Mouse (Mus musculus) intestine, postnatal 0 days (tissue): ENCODE measurements around the gene Ankrd11. TPM values are rescaled to one million over a fixed set of nuclear protein-coding genes. Genes with fewer than 3 reads are reported as not detected.

Experiments
- ATAC-seq: fragments of 200-750 bp; cut with Nextera tagmentation; 2 replicates; pipeline ENCODE4 v1.8.0; 2017; ENCODE audit warnings: mild to moderate bottlenecking, moderate TSS enrichment, moderate library complexity
- H3K27ac ChIP-seq: fragments of 300-500 bp; sonication (generic); 2 replicates; pipeline ENCODE4 v1.5.1; 2014; ENCODE audit warnings: mild to moderate bottlenecking, low read depth, low read length, moderate library complexity
- H3K27me3 ChIP-seq: fragments of 300-500 bp; sonication (generic); replicated peaks from 2 replicates; pipeline ENCODE4 v1.6.1; 2014; ENCODE audit warnings: low read length, mixed read lengths; ENCODE audit not compliant: control insufficient read depth, insufficient read depth
- H3K36me3 ChIP-seq: fragments of 300-500 bp; sonication (generic); 2 replicates; pipeline ENCODE4 v1.6.1; 2014; ENCODE audit warnings: mild to moderate bottlenecking, moderate library complexity; ENCODE audit not compliant: control insufficient read depth, insufficient read depth
- H3K4me1 ChIP-seq: fragments of 300-500 bp; sonication (generic); replicated peaks from 2 replicates; pipeline ENCODE4 v1.6.1; 2014; ENCODE audit warnings: antibody characterized with exemption, low read length, mixed read lengths; ENCODE audit not compliant: control insufficient read depth, insufficient read depth
- H3K4me2 ChIP-seq: fragments of 300-500 bp; sonication (generic); replicated peaks from 2 replicates; pipeline ENCODE4 v1.6.1; 2014; ENCODE audit warnings: low read depth, mild to moderate bottlenecking, moderate library complexity
- H3K4me3 ChIP-seq: fragments of 300-500 bp; sonication (generic); 2 replicates; pipeline ENCODE4 v1.5.1; 2014; ENCODE audit warnings: low read depth, low read length
- H3K9ac ChIP-seq: fragments of 300-500 bp; sonication (generic); 2 replicates; pipeline ENCODE4 v1.6.1; 2014; ENCODE audit warnings: mild to moderate bottlenecking, low read depth, low read length
- H3K9me3 ChIP-seq: fragments of 300-500 bp; sonication (generic); 2 replicates; pipeline ENCODE4 v1.6.1; 2016; ENCODE audit warnings: mixed run types; ENCODE audit not compliant: control insufficient read depth
- CTCF ChIP-seq: sonication (generic); IDR thresholded peaks from 2 replicates; pipeline ENCODE4 v1.5.1; 2016; ENCODE audit warnings: low read depth, mild to moderate bottlenecking, control low read depth, antibody characterized with exemption, moderate library complexity
- WGBS: fragments of 180-500 bp; shearing (Covaris S2); extraction: QIAGEN DNeasy Blood & Tissue Kit; methylation state at CpG from one replicate; pipeline ENCODE4 v1.1.7; 2014; 5-methylcytosine and 5-hydroxymethylcytosine counted together
- polyA plus RNA-seq: library from polyadenylated mRNA; unstranded; fragments of >200 nt; fragmentation: Nextera tagmentation; extraction: Ambion mirVana; gene quantifications from 2 replicates; pipeline ENCODE4 v1.2.1, GENCODE M21; 2015

The Ankrd11 gene
- polyA plus RNA-seq, 1 experiment from 2014 or later = 41.2 TPM

GRCm38 (mm10) chr8:122969964-122970620, 72.0 kb downstream of the Ankrd11 start:
- WGBS = 73% methylated on average over 3 of the region's 3 CpGs
- no peaks in the 10 kb centered on the region for H3K27me3 ChIP-seq
- ATAC-seq = no peak

DNA sequence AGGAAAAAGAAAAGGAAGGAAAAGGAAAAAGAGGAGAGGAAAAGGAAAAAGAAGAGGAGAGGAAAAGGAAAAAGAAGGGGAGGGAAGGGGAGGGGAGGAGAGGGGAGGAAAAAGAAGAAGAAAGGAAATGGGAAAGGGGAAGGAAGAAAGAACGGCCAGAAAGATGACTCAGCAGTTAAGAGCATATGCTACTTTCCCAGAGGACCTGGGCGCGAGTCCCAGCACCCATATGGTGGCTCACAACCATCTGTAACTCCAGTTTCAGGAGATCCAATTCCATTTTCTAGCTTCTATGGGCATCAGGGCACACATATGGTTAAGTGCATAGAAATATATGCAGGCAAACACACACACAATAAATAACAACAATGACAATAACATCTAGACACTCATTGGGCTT, 73.9 kb downstream of the Ankrd11 start:
- TF ChIP-seq CTCF = no peak
- no peaks in the 10 kb centered on the region for H3K27me3 ChIP-seq
- H3K4me1 ChIP-seq = peaks cover 6% of the 10 kb centered on the region
- WGBS = 95% methylated on average over 3 of the region's 3 CpGs
- no peak overlapping the region for H3K27ac ChIP-seq
- H3K4me2 ChIP-seq = no peak overlapping the region
- no peak overlapping the region for H3K4me3 ChIP-seq
- no peak overlapping the region for H3K9ac ChIP-seq
- 0 out of 2 replicates have a peak, but pooled peaks cover 14% of the 10 kb centered on the region for H3K36me3 ChIP-seq
- H3K9me3 ChIP-seq = no peaks in the 10 kb centered on the region
- ATAC-seq = no peak

More at GRCm38 (mm10) chr8:122969964-122970620, 72.0 kb downstream of the Ankrd11 start:
- Histone ChIP-seq H3K9ac (no peak overlapping the region), H3K4me3 (no peak overlapping the region), H3K4me1 (no peaks in the 10 kb centered on the region), H3K36me3 (0 out of 2 replicates have a peak, but pooled peaks cover 7% of the 10 kb centered on the region), H3K9me3 (no peaks in the 10 kb centered on the region), H3K27ac (no peak overlapping the region), H3K4me2 (no peak overlapping the region)
- no peak for TF ChIP-seq CTCF

GRCm38 (mm10) chr8:122966638-122967037, 75.4 kb downstream of the Ankrd11 start:
- Histone ChIP-seq H3K4me2 (no peak overlapping the region), H3K9ac (no peak overlapping the region), H3K4me1 (peaks cover 18% of the 10 kb centered on the region), H3K9me3 (no peaks in the 10 kb centered on the region), H3K27ac (no peak overlapping the region), H3K4me3 (no peak overlapping the region), H3K27me3 (no peaks in the 10 kb centered on the region), H3K36me3 (0 out of 2 replicates have a peak, but pooled peaks cover 14% of the 10 kb centered on the region)
- WGBS = 67% methylated on average over 3 of the region's 3 CpGs
- ATAC-seq = no peak
- no peak for TF ChIP-seq CTCF

DNA sequence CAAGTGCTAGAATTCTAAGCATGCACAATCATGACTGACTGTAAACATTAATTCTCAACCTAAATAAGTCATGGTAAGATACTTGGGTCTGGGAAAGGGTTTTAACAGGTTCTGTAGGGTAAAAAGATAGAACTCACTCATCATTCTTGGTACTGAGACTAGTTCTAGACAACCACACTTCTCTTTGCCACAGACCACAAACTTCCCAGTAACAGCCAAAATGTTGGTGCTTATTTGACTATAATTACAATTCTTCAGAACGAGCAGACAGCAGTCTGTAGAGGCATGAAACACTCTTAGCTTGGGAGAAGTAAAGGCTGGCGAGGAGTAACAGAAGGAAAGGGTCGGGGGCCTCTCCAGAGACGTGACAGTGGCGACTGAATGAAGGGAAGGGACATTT, 80.0 kb downstream of the Ankrd11 start:
- Histone ChIP-seq H3K4me3 (no peak overlapping the region), H3K4me2 (no peak overlapping the region), H3K27me3 (no peaks in the 10 kb centered on the region), H3K4me1 (peaks cover 24% of the 10 kb centered on the region), H3K9ac (no peak overlapping the region), H3K9me3 (no peaks in the 10 kb centered on the region), H3K36me3 (0 out of 2 replicates have a peak, but pooled peaks cover 7% of the 10 kb centered on the region), H3K27ac (0 out of 2 replicates have a peak overlapping the region, but pooled peaks have one; percentile 23)
- WGBS = 37% methylated on average over 5 of the region's 5 CpGs
- no peak for TF ChIP-seq CTCF
- no peak for ATAC-seq

GRCm38 (mm10) chr8:122961458-122961857, 80.6 kb downstream of the Ankrd11 start:
- Histone ChIP-seq H3K27ac (peak overlapping the region; percentile 29; the same call in 1 of the 2 replicates), H3K9ac (no peak overlapping the region), H3K4me3 (no peak overlapping the region), H3K4me1 (peaks cover 24% of the 10 kb centered on the region), H3K27me3 (no peaks in the 10 kb centered on the region), H3K36me3 (0 out of 2 replicates have a peak, but pooled peaks cover 7% of the 10 kb centered on the region), H3K4me2 (no peak overlapping the region), H3K9me3 (no peaks in the 10 kb centered on the region)
- ATAC-seq = no peak
- no peak for TF ChIP-seq CTCF
- 16% methylated on average over 2 of the region's 2 CpGs for WGBS

- H3K9me3 ChIP-seq = no peaks in the 10 kb centered on the region
- H3K36me3 ChIP-seq = 0 out of 2 replicates have a peak, but pooled peaks cover 7% of the 10 kb centered on the region
- 10% methylated on average over 1 of the region's 1 CpGs for WGBS
- H3K4me3 ChIP-seq = no peak overlapping the region
- TF ChIP-seq CTCF = no peak
- H3K4me2 ChIP-seq = peak overlapping the region; percentile 33; the same call in 1 of the 2 replicates
- peaks cover 24% of the 10 kb centered on the region for H3K4me1 ChIP-seq
- peak; percentile 51 for ATAC-seq
- H3K9ac ChIP-seq = no peak overlapping the region
- no peaks in the 10 kb centered on the region for H3K27me3 ChIP-seq
- peak overlapping the region; percentile 54 for H3K27ac ChIP-seq
Observed at GRCm38 (mm10) chr8:122960932-122961331, 81.1 kb downstream of the Ankrd11 start.
